Mouse (Mus musculus): Measurements from ENCODE around the gene Gtf2e1. TPM values are rescaled to one million over a fixed set of nuclear protein-coding genes. Genes with fewer than 3 reads are reported as not detected.

Gene Gtf2e1
- polyA plus RNA-seq, 1 experiment = 6.7 TPM

GRCm38 (mm10) chr16:37519721-37520120, 19.9 kb downstream of the Gtf2e1 start:
- no peak overlapping the region for H3K27ac ChIP-seq (ENCODE audit: control insufficient read depth, insufficient read depth, low read length)
- no peak overlapping the region for H3K4me3 ChIP-seq (ENCODE audit: control insufficient read depth, insufficient read depth, low read length)
- WGBS = 100% methylated on average over 1 of the region's 1 CpGs
- DNase-seq = no peak
- H3K4me1 ChIP-seq (replicated peaks; ENCODE audit: control insufficient read depth, insufficient read depth, low read length) = no peaks in the 10 kb centered on the region
- peaks cover 6% of the 10 kb centered on the region for H3K36me3 ChIP-seq (ENCODE audit: control insufficient read depth, insufficient read depth, low read length)
- no peaks in the 10 kb centered on the region for H3K27me3 ChIP-seq (ENCODE audit: control insufficient read depth, insufficient read depth, low read length)
- no peak for TF ChIP-seq CTCF (IDR thresholded peaks at IDR 0.05; ENCODE audit: borderline replicate concordance, control insufficient read depth, extremely low read depth, insufficient read depth, low read length, poor library complexity)
- no peak for TF ChIP-seq POLR2A (IDR thresholded peaks at IDR 0.05; ENCODE audit: control insufficient read depth, extremely low read depth, insufficient read depth, low read length, poor library complexity)

- peaks cover 6% of the 10 kb centered on the region for H3K36me3 ChIP-seq (ENCODE audit: control insufficient read depth, insufficient read depth, low read length)
- no peak for TF ChIP-seq POLR2A (IDR thresholded peaks at IDR 0.05; ENCODE audit: control insufficient read depth, extremely low read depth, insufficient read depth, low read length, poor library complexity)
- TF ChIP-seq CTCF (IDR thresholded peaks at IDR 0.05; ENCODE audit: borderline replicate concordance, control insufficient read depth, extremely low read depth, insufficient read depth, low read length, poor library complexity) = no peak
- 91% methylated on average over 2 of the region's 2 CpGs for WGBS
Observed at GRCm38 (mm10) chr16:37518662-37519061, 20.9 kb downstream of the Gtf2e1 start.

GRCm38 (mm10) chr16:37517596-37518211, 21.9 kb downstream of the Gtf2e1 start:
- Histone ChIP-seq H3K4me3 (ENCODE audit: control insufficient read depth, insufficient read depth, low read length) (no peak overlapping the region), H3K27ac (ENCODE audit: control insufficient read depth, insufficient read depth, low read length) (no peak overlapping the region), H3K27me3 (ENCODE audit: control insufficient read depth, insufficient read depth, low read length) (no peaks in the 10 kb centered on the region), H3K36me3 (ENCODE audit: control insufficient read depth, insufficient read depth, low read length) (peaks cover 6% of the 10 kb centered on the region), H3K4me1 (replicated peaks; ENCODE audit: control insufficient read depth, insufficient read depth, low read length) (no peaks in the 10 kb centered on the region)
- DNase-seq = no peak
- no peak for TF ChIP-seq CTCF (IDR thresholded peaks at IDR 0.05; ENCODE audit: borderline replicate concordance, control insufficient read depth, extremely low read depth, insufficient read depth, low read length, poor library complexity)
- no peak for TF ChIP-seq POLR2A (IDR thresholded peaks at IDR 0.05; ENCODE audit: control insufficient read depth, extremely low read depth, insufficient read depth, low read length, poor library complexity)
- WGBS = 98% methylated on average over 4 of the region's 4 CpGs

More at GRCm38 (mm10) chr16:37518662-37519061, 20.9 kb downstream of the Gtf2e1 start:
- no peak for DNase-seq
- no peak overlapping the region for H3K27ac ChIP-seq (ENCODE audit: control insufficient read depth, insufficient read depth, low read length)
- H3K4me3 ChIP-seq (ENCODE audit: control insufficient read depth, insufficient read depth, low read length) = no peak overlapping the region
- no peaks in the 10 kb centered on the region for H3K4me1 ChIP-seq (replicated peaks; ENCODE audit: control insufficient read depth, insufficient read depth, low read length)
- H3K27me3 ChIP-seq (ENCODE audit: control insufficient read depth, insufficient read depth, low read length) = no peaks in the 10 kb centered on the region

- 92% methylated on average over 6 of the region's 6 CpGs for WGBS
- Histone ChIP-seq H3K36me3 (ENCODE audit: control insufficient read depth, insufficient read depth, low read length) (peaks cover 2% of the 10 kb centered on the region), H3K27me3 (ENCODE audit: control insufficient read depth, insufficient read depth, low read length) (no peaks in the 10 kb centered on the region), H3K4me1 (replicated peaks; ENCODE audit: control insufficient read depth, insufficient read depth, low read length) (no peaks in the 10 kb centered on the region), H3K27ac (ENCODE audit: control insufficient read depth, insufficient read depth, low read length) (no peak overlapping the region), H3K4me3 (ENCODE audit: control insufficient read depth, insufficient read depth, low read length) (no peak overlapping the region)
- DNase-seq = no peak
- no peak for TF ChIP-seq CTCF (IDR thresholded peaks at IDR 0.05; ENCODE audit: borderline replicate concordance, control insufficient read depth, extremely low read depth, insufficient read depth, low read length, poor library complexity)
- TF ChIP-seq POLR2A (IDR thresholded peaks at IDR 0.05; ENCODE audit: control insufficient read depth, extremely low read depth, insufficient read depth, low read length, poor library complexity) = no peak
Observed at GRCm38 (mm10) chr16:37516376-37516993, 23.1 kb downstream of the Gtf2e1 start.

GRCm38 (mm10) chr16:37514644-37515043, 24.9 kb downstream of the Gtf2e1 start:
- no peaks in the 10 kb centered on the region for H3K4me1 ChIP-seq (replicated peaks; ENCODE audit: control insufficient read depth, insufficient read depth, low read length)
- no peak overlapping the region for H3K27ac ChIP-seq (ENCODE audit: control insufficient read depth, insufficient read depth, low read length)
- H3K4me3 ChIP-seq (ENCODE audit: control insufficient read depth, insufficient read depth, low read length) = no peak overlapping the region
- no peaks in the 10 kb centered on the region for H3K27me3 ChIP-seq (ENCODE audit: control insufficient read depth, insufficient read depth, low read length)
- no peak for DNase-seq
- WGBS = 94% methylated on average over 8 of the region's 8 CpGs
- TF ChIP-seq POLR2A (IDR thresholded peaks at IDR 0.05; ENCODE audit: control insufficient read depth, extremely low read depth, insufficient read depth, low read length, poor library complexity) (no peak), CTCF (IDR thresholded peaks at IDR 0.05; ENCODE audit: borderline replicate concordance, control insufficient read depth, extremely low read depth, insufficient read depth, low read length, poor library complexity) (no peak)
- H3K36me3 ChIP-seq (ENCODE audit: control insufficient read depth, insufficient read depth, low read length) = peaks cover 7% of the 10 kb centered on the region

GRCm38 (mm10) chr16:37511489-37511888, 28.1 kb downstream of the Gtf2e1 start:
- no peak for DNase-seq
- TF ChIP-seq POLR2A (IDR thresholded peaks at IDR 0.05; ENCODE audit: control insufficient read depth, extremely low read depth, insufficient read depth, low read length, poor library complexity) = no peak
- TF ChIP-seq CTCF (IDR thresholded peaks at IDR 0.05; ENCODE audit: borderline replicate concordance, control insufficient read depth, extremely low read depth, insufficient read depth, low read length, poor library complexity) = no peak
- Histone ChIP-seq H3K27me3 (ENCODE audit: control insufficient read depth, insufficient read depth, low read length) (no peaks in the 10 kb centered on the region), H3K27ac (ENCODE audit: control insufficient read depth, insufficient read depth, low read length) (no peak overlapping the region), H3K4me3 (ENCODE audit: control insufficient read depth, insufficient read depth, low read length) (no peak overlapping the region), H3K36me3 (ENCODE audit: control insufficient read depth, insufficient read depth, low read length) (peaks cover 7% of the 10 kb centered on the region), H3K4me1 (replicated peaks; ENCODE audit: control insufficient read depth, insufficient read depth, low read length) (no peaks in the 10 kb centered on the region)
- WGBS = 94% methylated on average over 15 of the region's 15 CpGs
